Mouse (Mus musculus) thymus, postnatal 4 days (tissue): Measurements from ENCODE around the gene Gm2a.
"Not testable (repeated sequence)": the region's sequence is repeated elsewhere in the genome, so short reads cannot be mapped to it uniquely, and the experiment has no call there.

Experiments
- DNase-seq: peaks from one replicate; pipeline ENCODE4 v3.0.0; 2021

Gene Gm2a

DNA sequence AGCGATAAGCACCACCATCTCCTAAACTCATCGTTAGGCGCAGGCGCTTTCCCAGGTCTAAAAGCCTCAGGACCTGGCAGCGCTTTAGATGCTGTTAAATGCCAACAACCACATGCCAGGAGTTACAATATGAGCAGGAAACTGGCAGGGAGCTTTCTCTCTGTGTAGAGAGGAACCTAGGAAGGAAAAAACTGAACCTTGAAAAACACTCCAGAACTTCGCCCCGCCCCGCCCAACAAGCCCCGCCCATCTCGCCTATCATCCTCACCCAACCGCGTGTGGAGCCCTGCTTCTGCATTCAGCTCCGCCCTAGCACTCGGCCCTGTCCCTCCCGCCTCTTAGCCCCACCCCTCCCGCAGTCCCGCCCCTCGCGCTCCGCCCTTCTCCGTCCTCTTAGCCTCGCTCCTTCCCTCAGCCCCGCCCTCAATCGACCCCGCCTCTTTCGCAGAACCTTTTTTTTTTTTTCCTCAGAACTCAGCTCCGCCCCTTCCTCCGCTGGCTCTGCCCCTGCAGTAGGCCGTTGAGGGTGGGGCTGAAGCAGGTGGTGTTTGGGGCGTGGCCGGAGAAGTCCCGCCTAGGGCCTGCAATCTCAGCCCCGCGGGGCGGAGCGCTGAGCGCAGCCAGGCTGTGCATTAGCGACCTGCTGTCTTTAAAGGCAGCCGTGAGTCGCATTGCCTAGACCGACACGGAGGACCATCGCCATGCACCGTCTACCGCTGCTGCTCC is at the start of gene Gm2a:
Gene Gm2a, plus strand, starts transcription at position 653 of the 726 bp plus-strand sequence.
- DNase-seq: peak; percentile 97

DNA sequence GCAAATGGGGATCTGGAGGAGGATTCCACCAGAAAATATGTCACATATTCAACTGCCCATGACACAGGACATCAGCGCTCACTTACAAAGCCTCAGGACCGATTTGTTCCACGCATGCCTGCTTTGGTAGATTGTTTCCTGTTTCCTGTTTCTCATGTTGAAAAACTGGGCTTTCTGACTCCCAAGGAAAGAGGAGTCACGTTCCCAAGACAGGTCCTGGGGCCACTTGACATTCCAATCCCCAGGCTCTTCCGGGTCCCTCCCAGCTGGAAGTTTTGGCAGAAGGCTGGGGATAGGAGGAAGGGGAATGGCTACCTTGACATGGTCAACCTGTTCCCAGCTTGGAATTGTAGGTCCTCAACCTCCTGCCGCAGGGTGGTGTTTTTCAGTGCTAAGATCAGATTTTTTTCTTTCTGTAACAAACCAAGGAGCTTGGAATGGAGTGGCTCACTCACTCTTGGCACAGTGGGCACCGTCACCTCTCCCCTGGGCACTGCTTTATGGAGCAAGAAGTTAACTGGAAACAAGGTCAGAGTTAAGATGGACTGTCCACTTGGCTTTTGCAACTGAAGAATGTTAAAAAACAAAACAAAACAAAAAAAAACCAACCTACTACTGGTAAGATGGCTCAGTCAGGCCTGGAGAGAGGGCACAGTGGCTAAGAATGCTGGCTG is 46.9 kb upstream of the Gm2a start:
- no peak for DNase-seq

DNA sequence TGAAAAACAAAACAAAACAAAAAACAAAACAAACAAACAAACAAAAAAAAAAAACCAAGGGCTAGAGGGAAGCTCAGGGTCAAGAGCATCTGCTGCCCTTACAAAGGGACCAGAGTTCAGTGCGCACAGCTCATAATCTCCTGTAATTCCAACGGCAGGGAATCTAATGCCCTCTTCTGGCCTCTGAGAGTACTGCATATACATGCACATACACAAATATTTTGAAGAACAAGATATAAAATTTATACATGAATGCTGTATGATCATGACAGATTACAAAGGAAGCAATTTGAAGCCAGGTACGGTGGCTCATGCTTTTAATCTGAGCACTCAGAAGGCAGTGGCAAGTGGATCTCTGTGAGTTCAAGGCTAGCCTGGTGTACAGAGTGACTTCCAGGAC is 40.4 kb upstream of the Gm2a start:
- DNase-seq: no peak

DNA sequence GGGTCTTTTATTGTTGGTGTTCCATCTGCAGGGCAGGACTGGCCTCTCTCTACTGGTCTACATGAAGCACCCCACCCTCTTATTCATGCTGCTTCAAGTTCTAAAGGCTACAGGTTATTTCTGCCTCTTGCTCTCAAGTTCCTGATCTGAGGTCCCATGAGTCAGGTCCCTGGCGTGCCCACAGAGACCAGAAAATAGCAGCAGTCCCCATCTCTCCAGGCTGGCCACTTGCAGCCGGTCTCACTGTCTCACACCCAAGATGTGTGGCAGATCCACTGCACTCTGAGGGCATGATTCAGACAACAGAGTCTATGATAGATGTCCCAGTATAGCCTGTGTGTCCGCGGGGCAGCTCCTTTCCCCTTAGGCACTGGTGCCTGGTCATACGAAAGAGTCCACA is 37.1 kb upstream of the Gm2a start:
- DNase-seq: no peak

DNA sequence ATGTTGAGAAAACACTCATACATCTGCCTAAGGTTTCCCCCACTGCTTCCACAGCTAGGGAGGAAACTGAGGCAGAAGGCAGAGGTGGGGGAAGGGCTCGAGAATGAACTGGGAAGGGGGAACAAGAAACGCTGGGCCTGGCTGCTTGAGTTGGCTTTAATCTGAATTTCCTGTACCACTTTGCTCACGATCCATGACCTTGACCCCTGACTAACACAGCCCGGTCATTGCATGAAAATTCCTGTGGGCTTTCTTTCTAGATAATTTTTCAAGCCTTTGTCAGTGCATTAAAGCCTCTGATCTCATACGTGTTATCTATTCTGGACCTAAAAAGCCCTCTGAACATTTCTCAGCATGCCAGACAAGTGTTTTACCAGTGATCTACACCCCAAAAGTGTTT is 35.1 kb upstream of the Gm2a start:
- no peak for DNase-seq

DNA sequence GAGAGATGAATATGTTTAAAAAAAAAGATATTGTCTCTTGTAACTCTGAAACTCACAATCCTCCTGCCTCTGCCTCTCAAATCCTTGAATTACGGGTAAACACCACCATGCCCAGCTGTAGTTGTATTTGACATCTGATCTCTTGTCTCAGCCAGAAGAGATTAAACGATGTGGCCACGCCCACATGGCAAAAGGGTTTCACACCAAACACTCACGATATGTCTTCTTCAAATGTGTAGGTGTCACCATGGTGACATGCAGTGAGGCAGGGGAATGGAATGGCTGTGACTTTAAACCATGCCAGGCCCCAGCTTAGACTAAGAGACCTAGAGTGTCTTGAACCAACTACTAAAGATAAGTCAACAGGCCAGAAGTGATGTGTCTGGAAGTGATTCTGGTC is 31.0 kb upstream of the Gm2a start:
- no peak for DNase-seq

DNA sequence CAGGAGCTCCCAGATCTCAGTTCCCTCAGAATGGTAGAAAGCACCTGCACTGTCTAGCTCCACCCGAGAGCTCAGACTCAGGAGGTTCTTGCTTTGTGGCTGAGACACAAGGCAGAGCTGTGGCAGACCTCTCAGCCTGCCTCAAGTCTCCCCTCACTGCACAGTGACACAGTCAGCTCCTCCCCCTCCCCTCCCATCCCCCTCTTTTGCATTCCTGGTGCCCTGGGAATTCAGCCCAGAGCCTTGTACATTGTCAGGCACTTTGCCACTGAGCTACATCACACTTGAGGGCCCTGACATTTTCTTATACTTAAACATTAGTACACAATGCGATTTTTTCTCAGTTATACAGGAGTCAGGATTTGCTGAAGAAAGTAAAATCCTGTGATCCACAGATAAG is 28.9 kb upstream of the Gm2a start:
- DNase-seq: no peak

DNA sequence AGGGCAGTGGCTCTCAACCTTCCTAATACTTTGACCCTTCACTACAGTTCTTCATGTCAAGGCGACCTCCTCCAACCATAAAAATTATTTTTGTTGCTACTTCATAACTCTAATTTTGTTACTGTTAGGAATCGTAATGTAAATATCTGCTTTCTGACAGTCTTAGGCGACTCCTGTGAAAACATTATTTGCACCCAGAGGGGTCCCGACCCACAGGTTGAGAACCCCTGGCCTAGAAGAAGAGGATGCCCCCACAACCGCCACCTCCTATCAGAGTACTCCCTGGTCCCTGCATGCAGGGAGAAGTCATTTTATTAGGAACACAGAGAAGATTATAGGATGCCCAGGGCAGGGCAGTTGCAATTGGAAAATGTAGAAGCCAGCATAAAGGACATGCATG is 26.6 kb upstream of the Gm2a start:
- DNase-seq: no peak

DNA sequence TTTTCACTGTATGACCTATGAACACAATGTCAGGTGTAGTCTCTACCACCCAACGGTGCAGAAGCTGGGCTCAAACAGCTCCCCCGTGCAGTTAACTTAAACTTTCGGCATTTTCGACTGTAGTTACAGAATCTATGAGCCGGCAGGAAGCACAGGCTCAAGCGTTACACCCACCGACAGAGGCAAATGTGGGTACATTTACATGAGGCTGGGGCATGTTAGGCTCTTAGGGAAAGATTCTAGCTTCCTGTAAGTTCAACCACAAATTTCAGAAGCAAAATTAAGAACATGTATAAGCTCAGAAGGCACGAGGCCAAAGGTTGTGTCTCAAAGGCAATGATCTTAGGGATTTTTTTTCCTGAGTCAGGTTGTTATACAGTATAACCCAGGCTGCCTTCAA is 25.4 kb upstream of the Gm2a start:
- DNase-seq: peak; percentile 56

DNA sequence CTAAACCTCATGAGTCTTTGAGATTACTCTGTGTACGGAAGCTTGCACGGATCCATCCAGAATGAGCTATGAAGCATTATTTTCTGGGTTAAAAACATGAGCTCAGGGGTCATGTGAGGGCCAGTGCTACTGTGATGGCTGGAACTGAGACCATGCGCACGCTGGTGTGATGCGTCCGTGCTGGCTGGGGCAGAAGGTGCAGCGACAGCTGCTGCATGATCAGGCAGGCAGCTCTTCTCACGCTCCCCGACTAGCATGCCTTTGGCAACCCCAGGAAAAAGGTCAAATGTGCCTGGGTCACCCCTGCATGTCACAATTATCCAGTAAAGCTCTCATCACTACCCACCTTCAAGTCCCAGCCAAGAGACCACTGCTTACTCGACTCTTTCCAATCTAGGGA is 24.7 kb upstream of the Gm2a start:
- DNase-seq: no peak

DNA sequence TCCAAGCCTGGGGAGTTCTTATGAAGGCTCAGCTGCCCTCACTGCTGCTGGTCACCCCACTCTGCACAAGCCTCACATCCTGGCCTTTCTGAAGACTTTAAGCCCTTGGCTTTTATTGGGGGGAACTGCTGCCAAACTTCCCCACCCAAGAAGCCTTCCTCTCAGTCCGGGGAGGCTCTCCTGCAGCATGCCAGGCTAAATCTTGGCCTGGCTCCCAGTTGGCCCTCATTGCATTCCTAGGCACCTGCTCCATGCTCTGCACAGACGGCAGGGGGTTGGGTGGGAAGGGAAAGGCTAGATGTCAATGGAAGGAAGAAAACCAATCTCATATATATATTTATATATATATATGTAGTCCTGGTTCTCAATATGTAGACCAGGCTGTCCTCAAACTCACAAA is 22.3 kb upstream of the Gm2a start:
- DNase-seq: no peak

DNA sequence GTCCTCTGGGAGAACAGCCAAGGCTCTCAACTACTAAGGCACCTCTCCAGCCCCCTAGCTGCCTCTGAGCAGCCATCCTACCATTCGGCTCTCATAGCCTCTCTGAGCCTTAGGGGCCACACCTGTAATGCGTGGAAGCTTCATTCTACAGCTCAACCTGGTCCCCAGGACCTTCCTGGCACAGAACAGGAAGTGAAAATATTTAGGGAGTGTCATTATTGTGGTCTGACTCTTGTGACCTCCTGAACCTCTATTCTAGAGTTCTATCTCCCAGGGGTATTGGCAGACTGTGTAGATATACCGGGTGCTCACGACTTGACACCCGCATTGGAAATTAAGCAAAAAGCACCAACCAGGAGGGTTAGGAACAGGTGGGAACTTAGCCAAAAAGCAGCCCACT is 21.7 kb upstream of the Gm2a start:
- DNase-seq: no peak

DNA sequence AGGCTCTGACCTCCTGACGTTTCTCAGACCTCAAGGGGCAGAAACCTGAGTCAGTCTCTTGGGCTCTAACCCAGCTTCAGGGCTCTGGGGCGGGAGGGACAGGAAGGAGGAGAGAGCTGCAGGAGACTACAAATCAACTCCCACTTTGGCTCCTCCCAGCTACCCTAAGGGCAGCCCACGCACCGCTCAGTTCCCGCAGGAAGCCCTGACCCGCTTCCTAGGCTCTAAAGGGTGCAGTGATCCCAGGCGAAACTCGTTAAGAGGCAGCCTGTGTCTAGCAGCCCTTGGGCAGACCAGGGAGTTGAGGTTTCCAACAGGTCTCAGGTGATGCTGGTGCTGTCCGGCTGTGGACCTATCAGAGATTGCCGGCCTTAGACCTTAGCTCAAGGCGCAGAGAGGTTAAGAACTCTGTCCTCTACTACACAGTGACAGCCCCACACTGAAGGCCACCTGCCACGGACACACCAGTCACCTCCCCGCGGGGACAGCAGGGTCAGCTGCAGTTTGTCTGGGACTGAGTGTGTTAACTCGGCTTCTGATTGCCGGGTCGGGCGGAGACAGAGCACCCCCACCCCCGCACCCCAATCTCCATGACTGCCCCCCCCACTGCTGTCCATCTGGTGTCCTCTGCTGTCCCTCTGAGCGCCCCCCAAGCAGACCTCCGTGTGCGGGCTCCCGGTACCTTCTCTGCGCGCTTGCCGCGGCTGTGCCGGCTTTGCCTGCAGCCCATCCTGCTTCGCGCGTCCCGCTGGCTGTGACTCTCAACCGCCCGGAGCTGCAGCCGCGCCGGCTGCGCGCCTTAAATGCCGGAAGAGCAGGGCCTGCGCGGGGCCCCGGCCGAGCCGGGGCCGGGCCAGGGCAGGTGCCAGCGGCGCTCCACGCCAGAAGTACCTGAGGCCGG is 20.3 kb upstream of the Gm2a start, which contains the start of gene Ccdc69:
Gene Ccdc69, minus strand, starts transcription at position 801 of the 901 bp plus-strand sequence.
- peak; percentile 84 for DNase-seq

DNA sequence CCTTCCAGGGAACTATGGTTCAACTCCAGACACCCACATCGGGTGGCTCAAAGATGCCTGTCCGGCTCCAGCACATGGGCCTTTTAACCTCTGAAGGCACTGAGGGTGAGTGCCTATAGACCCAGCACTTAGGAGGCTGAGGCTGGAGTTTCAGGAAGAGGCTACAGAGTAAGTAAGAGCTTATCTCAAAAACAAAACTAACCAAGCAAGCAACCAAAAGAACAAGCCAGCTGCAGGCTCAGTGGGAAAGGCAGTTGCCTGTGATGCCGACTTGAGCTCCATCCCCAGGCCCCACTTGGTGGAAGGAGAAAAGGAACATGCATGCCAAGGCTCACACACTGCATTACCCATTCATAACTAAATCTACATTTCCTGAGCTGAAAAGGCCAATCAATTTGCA is 19.4 kb upstream of the Gm2a start:
- peak; percentile 40 for DNase-seq

DNA sequence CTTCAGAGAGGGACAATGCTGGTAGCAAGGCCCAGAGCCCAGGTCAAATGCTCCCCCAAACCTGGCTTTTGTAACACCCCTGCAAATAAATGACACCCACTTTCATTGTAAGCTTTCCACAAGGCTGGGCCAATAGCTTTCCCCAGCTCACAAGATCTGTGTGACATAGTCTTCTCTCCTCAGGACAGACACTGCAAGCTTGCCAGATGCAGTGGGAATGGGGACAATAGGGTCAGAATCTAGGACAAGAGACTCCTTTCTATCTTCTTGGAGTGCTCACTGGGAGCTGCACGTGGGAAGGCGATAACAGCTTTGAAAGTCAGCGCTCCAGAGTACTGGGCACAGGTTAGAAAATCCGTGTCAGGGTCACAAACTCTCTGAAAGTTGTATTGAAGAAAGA is 18.7 kb upstream of the Gm2a start:
- no peak for DNase-seq

DNA sequence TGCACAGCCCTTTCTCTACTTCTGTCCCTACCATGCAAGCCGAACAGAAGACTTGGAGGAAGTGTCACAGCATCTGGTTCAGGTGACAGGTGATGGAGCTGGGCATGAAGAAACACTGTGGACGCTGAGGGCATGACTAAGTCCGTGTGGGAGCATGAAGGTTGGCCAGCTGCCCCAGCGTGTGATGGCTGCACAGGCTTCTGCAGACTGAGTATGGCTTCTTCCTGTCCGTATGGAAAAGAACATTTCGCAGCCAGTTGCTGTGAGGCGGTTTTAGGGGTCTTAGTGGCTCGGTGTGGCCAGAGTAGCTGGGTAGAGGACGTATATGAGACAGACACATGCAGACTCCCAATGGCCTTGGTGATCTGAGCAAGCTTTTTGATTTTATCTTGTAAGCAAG is 16.7 kb upstream of the Gm2a start:
- no peak for DNase-seq

DNA sequence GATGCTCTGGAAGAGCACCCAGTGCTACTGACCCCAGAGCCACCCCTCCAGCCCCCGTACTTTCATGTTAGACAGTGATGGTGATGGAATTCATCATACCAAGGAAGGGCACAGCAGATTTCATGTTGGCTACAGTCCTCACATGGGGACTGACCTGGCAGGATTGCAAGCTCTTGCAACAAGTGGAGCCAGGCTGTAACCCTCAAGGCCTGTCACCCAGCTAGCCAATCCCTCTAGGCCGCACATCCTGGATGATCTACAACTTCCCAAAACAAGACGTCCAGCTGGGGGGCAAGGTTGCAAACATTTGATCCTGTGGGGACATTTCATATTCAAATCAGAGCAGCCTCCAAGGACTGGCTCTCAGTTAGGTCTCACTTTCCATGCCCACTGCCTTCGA is 13.3 kb upstream of the Gm2a start:
- DNase-seq: no peak

DNA sequence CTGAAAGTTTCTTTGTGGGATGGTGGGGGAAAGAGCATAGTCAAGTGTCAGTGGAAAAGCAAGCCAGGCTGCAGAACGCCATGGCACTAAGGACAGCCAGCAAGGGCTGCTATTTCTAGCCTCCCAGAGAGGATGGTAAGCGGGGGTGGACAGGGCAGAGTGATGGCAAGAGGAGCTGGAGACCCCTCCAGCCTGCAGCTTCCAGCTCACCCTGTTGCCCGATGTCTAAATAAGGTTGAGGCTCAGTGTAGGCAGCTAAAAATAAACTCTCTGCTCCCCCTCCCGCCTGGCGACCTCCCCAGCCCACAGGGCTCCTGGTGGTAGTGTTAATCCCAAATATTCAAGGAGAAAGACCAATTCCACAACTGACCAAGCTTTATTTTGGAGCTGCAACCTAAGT is 12.5 kb upstream of the Gm2a start:
- DNase-seq: no peak

DNA sequence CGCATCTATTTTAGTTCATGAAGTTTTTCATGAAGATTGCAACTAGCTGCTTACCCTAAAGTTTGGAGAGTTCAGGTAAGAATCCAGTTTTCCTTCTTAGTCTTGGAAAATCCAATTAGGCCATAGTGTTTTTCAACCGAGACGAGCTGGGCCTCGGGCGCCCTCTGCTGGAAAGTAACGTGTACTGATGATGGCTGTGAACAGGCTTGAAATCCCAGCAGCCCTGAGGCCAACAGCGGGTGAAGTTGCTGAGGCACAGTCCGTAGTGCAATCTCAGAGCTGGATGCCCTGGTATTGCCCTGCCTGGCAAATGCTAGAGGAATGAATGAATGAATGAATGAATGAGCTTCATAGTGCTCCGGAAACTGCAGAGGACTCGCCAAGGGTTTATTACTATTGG is 10.9 kb upstream of the Gm2a start:
- peak; percentile 82 for DNase-seq

DNA sequence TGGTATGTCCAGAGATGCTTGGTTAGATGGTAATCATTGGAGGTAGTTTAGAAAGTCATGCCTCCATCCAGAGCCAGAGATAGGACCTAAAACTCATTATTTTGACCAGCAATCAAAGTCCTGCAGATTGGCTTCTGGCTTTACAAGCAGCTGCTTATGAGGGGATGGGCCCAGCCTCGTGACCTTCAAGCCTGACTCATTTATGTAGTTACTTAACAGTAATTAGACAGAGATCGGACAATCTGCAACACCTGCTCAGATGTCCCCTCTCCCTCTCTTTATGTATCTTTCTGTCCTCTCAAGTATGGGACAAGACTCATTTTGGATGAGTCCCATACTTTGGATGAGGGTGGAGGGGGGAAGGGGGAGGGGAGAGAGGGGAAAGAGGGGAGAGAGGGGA is 8.0 kb upstream of the Gm2a start:
- no peak for DNase-seq

DNA sequence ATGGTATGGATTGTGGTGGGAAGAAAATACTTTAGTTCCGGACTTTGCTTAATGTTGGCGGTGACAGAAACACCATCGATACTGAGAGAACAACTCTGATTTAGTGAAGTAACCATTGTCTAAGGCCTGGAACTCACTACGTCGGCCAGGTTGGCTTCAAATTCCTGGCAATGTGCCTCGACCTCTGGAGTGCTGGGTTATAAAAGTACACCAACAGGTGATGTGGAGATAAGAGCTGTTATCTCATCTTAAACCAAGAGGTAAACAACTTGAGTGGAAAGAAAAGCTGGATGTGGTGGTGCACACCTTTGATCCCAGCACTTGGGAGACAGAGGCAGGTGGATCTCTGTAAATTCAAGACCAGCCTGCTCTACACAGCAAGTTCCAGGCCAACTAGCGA is 4.8 kb upstream of the Gm2a start:
- DNase-seq: no peak

DNA sequence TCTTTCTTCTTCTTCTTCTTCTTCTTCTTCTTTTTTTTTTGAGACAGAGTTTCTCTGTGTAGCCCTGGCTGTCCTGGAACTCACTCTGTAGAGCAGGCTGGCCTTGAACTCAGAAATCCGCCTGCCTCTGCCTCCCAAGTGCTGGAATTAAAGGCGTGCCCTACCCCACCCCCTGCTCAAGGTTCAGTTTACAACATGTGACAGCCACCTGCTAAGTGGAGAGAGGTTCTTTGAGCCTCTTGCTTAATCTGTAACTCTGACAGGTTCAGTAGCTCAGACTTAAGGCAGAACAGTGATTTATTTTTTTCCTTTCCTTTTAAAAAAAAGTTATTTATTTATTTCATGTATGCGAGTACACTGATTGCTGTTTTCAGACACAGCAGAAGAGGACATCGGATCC is 1.6 kb upstream of the Gm2a start:
- DNase-seq: not testable (repeated sequence)

DNA sequence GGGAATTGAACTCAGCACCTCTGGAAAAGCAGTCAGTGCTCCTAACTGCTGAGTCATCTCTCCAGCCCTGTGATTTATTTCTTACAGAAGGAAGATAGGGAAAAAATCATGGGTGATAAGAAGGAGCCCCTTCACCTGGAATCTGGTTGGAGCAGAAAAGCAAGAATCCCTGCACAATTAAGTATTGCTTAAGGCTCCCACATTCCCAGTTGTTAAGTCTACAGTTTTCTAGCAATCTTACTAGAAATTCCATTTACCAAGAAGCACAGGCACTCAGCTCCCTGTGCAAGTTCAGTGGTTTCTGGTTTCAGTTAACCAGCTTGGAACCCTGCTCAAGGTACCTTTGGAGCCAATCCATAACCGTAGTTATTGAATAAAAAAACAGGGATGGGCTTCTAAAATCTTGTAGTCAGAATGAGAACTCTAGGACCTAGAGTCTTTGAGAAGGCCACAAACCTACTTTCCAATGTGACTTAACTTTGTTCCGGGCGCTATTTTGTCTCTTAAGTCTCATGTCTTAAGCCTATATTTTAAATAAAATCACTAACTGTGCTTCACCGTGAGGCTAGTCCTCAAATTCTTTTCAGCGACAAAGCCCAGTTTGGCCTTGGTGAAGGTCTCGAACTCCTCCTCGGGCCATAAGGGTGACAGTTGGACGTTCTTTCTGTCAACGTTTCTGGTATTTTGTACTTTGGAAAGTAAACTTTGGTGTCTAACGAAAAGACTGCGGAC is 1.0 kb upstream of the Gm2a start:
- DNase-seq: no peak
